Mouse (Mus musculus): ENCODE measurements around the gene Slc16a10. TPM values are rescaled to one million over a fixed set of nuclear protein-coding genes. Genes with fewer than 3 reads are reported as not detected.

The Slc16a10 gene
- polyA plus RNA-seq, 2 experiments = 32.8 to 63.5 TPM

DNA sequence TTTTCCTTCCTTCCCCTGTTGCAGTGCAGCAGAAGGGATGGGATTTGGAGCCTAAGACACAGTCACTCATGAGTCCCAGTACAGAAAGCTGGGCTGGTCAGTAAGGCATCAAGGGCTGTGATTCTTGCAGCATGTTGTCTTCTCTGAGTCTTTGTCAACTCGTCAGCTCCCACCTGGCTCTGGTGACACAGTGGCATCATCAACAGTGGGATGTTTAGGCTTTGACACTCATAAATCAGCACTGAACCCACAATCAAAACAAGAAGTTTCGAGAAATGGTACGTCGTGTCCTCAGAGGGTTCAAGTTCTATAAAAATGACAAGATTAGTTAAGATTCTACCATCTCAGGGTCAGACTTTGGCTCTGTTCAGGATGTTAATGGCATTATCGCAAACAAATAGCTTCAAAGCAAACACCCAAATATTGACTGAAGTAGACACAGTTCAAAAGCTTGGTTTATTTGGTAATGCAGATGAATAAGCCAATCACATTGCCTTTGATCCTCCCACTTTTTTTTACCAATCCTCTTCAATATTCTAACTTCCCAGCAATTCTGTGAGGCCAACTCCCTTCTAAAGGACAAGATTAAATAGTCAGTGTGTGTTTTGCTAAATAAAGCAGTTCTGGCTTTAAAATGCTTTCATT is 23.2 kb downstream of the Slc16a10 start:
- DNase-seq (ENCODE audit: low read depth in 3 of 3, low spot score in 3 of 3) (no peak), ATAC-seq (ENCODE audit: insufficient read depth) (no peak)
- WGBS (ENCODE audit: insufficient replicate concordance) = 87% methylated on average over 5 of the region's 5 CpGs
- no peaks in the 10 kb centered on the region for H3K9me3 ChIP-seq (ENCODE audit: control insufficient read depth, low read length)
- no peak overlapping the region for H3K4me2 ChIP-seq (ENCODE audit: low read depth)
- no peak for TF ChIP-seq CTCF (IDR thresholded peaks at IDR 0.05; ENCODE audit: low read depth)
- TF ChIP-seq EP300 (IDR thresholded peaks at IDR 0.05; ENCODE audit: low read depth) = no peak
- peaks cover 16 to 20% of the 10 kb centered on the region in 2 experiments for H3K4me1 ChIP-seq (replicated peaks; ENCODE audit: control insufficient read depth in 2 of 2, insufficient read depth in 2 of 2, low read length in 1 of 2)
- H3K4me3 ChIP-seq (ENCODE audit: insufficient read depth in 1 of 2, low read depth in 2 of 2, low read length in 2 of 2) = no peak overlapping the region
- no peak overlapping the region for H3K9ac ChIP-seq (replicated peaks)
- H3K36me3 ChIP-seq (replicated peaks; ENCODE audit: control insufficient read depth, insufficient read depth, low read depth) = peaks cover 34% of the 10 kb centered on the region
- H3K27ac ChIP-seq = no peak overlapping the region
- no peaks in the 10 kb centered on the region for H3K27me3 ChIP-seq (ENCODE audit: control insufficient read depth, insufficient read depth, low read length)

DNA sequence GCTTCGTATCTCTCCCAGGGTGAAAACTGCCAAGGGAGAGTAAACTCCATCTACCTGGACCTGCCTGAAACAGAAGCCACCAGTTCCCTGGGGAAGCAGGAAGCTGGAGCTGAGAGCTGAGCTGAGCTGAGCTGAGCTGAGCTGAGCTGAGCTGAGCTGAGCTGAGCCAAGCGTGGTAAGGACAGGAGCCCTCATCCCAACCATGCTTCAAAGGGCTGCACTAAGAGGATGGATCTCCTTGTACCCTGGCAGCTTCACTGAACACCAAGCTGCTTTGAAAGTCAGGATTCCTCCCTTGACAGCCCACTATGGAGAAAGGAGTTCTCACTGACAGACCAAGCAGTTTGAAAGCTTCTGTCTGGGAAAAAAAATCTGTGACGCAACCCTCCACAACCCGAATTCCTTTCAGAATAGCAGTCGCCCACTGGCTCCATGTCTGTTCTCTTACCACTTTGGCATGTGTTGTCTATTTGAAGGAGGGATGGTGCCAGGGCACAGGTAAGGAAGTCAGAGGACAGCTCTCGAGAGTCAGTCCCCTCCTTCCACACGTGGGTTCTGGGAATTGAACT is 28.5 kb downstream of the Slc16a10 start:
- ATAC-seq (ENCODE audit: insufficient read depth) (no peak), DNase-seq (ENCODE audit: low read depth in 3 of 3, low spot score in 3 of 3) (no peak)
- TF ChIP-seq EP300 (IDR thresholded peaks at IDR 0.05; ENCODE audit: low read depth) = no peak
- no peak for TF ChIP-seq CTCF (IDR thresholded peaks at IDR 0.05; ENCODE audit: low read depth)
- WGBS (ENCODE audit: insufficient replicate concordance) = 74% methylated on average over 7 of the region's 7 CpGs
- Histone ChIP-seq H3K4me2 (ENCODE audit: low read depth) (no peak overlapping the region), H3K27ac (no peak overlapping the region), H3K4me3 (ENCODE audit: insufficient read depth in 1 of 2, low read depth in 2 of 2, low read length in 2 of 2) (no peak overlapping the region), H3K9ac (replicated peaks) (no peak overlapping the region), H3K9me3 (ENCODE audit: control insufficient read depth, low read length) (no peaks in the 10 kb centered on the region), H3K27me3 (ENCODE audit: control insufficient read depth, insufficient read depth, low read length) (no peaks in the 10 kb centered on the region), H3K4me1 (replicated peaks; ENCODE audit: control insufficient read depth in 2 of 2, insufficient read depth in 2 of 2, low read length in 1 of 2) (peaks cover 2 to 8% of the 10 kb centered on the region in 2 experiments; a peak in 3 of 4 replicates), H3K36me3 (replicated peaks; ENCODE audit: control insufficient read depth, insufficient read depth, low read depth) (peaks cover 17% of the 10 kb centered on the region)

DNA sequence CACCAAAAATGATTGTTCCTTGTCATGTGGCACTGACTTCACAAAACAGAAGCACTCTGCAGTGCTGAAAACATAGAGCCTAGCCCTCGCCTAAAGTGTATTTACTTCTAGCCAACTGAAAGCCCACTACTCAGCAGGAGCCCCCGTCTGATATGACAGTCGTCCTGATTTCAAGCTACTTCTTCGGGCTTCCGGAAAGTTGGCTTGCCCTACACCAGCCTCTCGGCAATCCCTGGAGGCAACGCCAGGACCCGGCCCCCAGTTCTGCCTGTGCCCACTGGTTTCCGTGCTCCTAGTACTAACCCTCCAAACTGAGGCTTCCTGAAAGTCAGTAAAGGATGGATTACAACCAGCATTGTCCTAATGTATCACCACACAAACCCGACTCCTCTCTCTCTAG is 29.8 kb downstream of the Slc16a10 start:
- H3K36me3 ChIP-seq (replicated peaks; ENCODE audit: control insufficient read depth, insufficient read depth, low read depth) = peaks cover 6% of the 10 kb centered on the region; the same call in 1 of the 2 replicates
- H3K4me1 ChIP-seq (replicated peaks; ENCODE audit: control insufficient read depth in 2 of 2, insufficient read depth in 2 of 2, low read length in 1 of 2) = peaks cover 3 to 13% of the 10 kb centered on the region in 2 experiments
- no peak overlapping the region for H3K4me3 ChIP-seq (ENCODE audit: insufficient read depth in 1 of 2, low read depth in 2 of 2, low read length in 2 of 2)
- H3K9ac ChIP-seq (replicated peaks) = no peak overlapping the region
- ATAC-seq (ENCODE audit: insufficient read depth) (no peak), DNase-seq (ENCODE audit: low read depth in 3 of 3, low spot score in 3 of 3) (no peak)
- no peak overlapping the region for H3K4me2 ChIP-seq (ENCODE audit: low read depth)
- H3K9me3 ChIP-seq (ENCODE audit: control insufficient read depth, low read length) = no peaks in the 10 kb centered on the region
- TF ChIP-seq EP300 (IDR thresholded peaks at IDR 0.05; ENCODE audit: low read depth) (no peak), CTCF (IDR thresholded peaks at IDR 0.05; ENCODE audit: low read depth) (no peak)
- H3K27ac ChIP-seq = no peak overlapping the region
- H3K27me3 ChIP-seq (ENCODE audit: control insufficient read depth, insufficient read depth, low read length) = no peaks in the 10 kb centered on the region
- 82% methylated on average over 10 of the region's 10 CpGs for WGBS (ENCODE audit: insufficient replicate concordance)

DNA sequence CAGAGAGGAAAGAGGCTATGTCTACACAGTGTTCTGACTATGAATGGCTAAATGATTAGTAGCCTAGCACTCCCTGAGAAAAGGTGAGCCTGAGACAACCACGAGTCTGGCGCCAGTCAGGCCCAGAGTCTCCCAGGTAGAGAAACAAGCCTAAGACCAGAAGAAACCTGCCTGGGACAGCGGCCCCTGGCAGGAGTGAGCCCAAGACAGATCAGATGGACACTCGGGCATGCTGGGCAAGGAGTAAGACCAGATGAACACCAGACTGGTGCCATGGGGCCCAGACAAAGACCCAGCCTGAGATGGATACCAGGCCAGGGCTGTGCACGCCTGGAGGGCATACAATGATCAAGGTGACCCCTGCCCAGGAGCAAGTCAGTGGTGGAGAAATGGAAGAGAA is 32.5 kb downstream of the Slc16a10 start:
- Histone ChIP-seq H3K4me3 (ENCODE audit: insufficient read depth in 1 of 2, low read depth in 2 of 2, low read length in 2 of 2) (no peak overlapping the region), H3K36me3 (replicated peaks; ENCODE audit: control insufficient read depth, insufficient read depth, low read depth) (peaks cover 3% of the 10 kb centered on the region; the same call in 1 of the 2 replicates), H3K9me3 (ENCODE audit: control insufficient read depth, low read length) (no peaks in the 10 kb centered on the region), H3K27me3 (ENCODE audit: control insufficient read depth, insufficient read depth, low read length) (no peaks in the 10 kb centered on the region), H3K4me1 (replicated peaks; ENCODE audit: control insufficient read depth in 2 of 2, insufficient read depth in 2 of 2, low read length in 1 of 2) (peaks cover 11 to 20% of the 10 kb centered on the region in 2 experiments), H3K4me2 (ENCODE audit: low read depth) (no peak overlapping the region), H3K9ac (replicated peaks) (no peak overlapping the region), H3K27ac (no peak overlapping the region)
- ATAC-seq (ENCODE audit: insufficient read depth) (no peak), DNase-seq (ENCODE audit: low read depth in 3 of 3, low spot score in 3 of 3) (no peak)
- 83% methylated on average over 5 of the region's 5 CpGs for WGBS (ENCODE audit: insufficient replicate concordance)
- TF ChIP-seq CTCF (IDR thresholded peaks at IDR 0.05; ENCODE audit: low read depth) (no peak), EP300 (IDR thresholded peaks at IDR 0.05; ENCODE audit: low read depth) (no peak)

DNA sequence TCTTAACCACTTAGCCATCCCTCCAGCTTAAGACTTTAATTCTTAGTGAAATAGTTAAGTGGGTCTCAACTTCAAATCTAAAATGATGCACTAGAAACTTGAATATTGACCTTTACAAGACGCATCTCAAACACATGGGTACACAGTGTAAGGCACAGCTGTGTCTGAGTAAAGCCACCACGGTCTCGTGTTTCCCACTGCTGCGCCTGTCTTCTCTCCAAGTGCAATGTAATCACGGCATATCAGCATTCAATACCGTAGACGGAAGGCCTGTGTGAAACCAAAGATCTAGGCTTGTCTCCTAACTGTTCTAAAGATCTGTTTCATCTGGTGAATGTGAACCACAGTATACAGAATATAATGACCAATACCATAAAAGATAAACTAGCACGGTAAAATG is 33.1 kb downstream of the Slc16a10 start:
- DNase-seq (ENCODE audit: low read depth in 3 of 3, low spot score in 3 of 3) = no peak
- 76% methylated on average over 8 of the region's 8 CpGs for WGBS (ENCODE audit: insufficient replicate concordance)
- H3K27ac ChIP-seq = no peak overlapping the region
- H3K9ac ChIP-seq (replicated peaks) = no peak overlapping the region
- H3K4me1 ChIP-seq (replicated peaks; ENCODE audit: control insufficient read depth in 2 of 2, insufficient read depth in 2 of 2, low read length in 1 of 2) = peaks cover 11 to 20% of the 10 kb centered on the region in 2 experiments
- H3K4me3 ChIP-seq (ENCODE audit: insufficient read depth in 1 of 2, low read depth in 2 of 2, low read length in 2 of 2) = no peak overlapping the region
- no peaks in the 10 kb centered on the region for H3K9me3 ChIP-seq (ENCODE audit: control insufficient read depth, low read length)
- no peak overlapping the region for H3K4me2 ChIP-seq (ENCODE audit: low read depth)
- H3K36me3 ChIP-seq (replicated peaks; ENCODE audit: control insufficient read depth, insufficient read depth, low read depth) = peaks cover 3% of the 10 kb centered on the region; the same call in 1 of the 2 replicates
- H3K27me3 ChIP-seq (ENCODE audit: control insufficient read depth, insufficient read depth, low read length) = no peaks in the 10 kb centered on the region
- TF ChIP-seq EP300 (IDR thresholded peaks at IDR 0.05; ENCODE audit: low read depth) = no peak
- no peak for ATAC-seq (ENCODE audit: insufficient read depth)
